Mouse (Mus musculus): ENCODE measurements at regions not wholly inside any gene's neighbourhood (a gene's known extent, or its start where the extent isn't known, plus 50 kb on each side); places are given as distances from the start of the nearest gene placed in this dataset.
"Not testable (repeated sequence)": the region's sequence is repeated elsewhere in the genome, so short reads cannot be mapped to it uniquely, and the experiment has no call there.

DNA sequence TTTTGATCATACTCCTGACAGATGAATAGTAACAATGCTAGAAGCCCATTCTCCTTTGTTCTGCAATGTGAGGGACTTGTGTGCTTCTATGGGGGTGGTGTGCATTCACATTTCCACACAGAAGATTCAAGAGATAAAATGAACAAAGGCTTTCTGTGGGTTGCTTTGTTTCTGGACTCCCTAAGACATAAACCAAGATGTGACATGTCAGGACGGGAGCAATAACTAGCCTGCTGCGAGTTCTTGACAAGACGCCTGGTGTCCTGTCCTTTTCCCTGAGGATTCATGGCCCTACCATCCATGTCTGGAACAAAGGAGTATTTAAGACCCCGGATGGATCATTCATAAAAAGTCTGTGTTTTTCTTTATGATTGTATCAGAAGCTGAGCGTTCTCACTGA, 874.7 kb downstream of the Robo1 start:
- no peak for ATAC-seq (ENCODE audit: low TSS enrichment)

DNA sequence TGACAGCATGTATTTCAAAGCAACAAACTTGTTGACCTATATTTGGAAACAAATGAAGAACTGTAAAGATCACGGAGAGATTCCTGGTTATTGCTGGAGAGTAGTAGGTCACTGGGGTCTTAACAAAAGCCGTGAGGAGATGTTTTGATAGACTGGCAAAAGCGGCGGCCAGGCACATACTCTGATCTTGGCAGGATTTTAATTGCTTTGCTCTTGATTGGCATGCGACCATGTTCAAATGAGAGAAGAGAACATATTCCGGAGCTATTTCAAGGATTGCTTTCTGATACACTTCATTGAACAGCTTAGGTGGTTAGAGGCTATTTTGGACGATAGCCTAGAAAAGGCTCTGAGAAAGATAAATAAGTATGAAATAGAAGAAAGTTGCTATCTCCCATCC, 874.2 kb downstream of the Robo1 start:
- ATAC-seq (ENCODE audit: low TSS enrichment): no peak

DNA sequence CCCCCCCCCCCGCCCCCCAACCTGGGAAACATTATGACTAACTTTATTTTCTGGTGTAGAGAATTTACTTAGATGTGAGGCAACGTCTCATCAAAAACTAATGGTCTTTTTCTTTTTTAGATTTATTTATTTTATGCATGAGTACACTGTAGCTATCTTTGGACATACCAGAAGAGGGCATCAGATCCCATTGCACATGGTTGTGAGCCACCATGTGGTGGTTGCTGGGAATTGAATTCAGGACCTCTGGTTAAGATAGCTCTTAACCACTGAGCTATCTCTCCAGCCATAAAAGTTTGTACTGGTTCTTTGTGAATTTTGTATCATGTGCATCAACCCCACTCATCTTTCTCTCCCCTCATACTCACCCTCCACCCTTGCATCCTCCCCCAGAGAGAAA, 847.3 kb downstream of the Robo1 start:
- ATAC-seq (ENCODE audit: low TSS enrichment): no peak

DNA sequence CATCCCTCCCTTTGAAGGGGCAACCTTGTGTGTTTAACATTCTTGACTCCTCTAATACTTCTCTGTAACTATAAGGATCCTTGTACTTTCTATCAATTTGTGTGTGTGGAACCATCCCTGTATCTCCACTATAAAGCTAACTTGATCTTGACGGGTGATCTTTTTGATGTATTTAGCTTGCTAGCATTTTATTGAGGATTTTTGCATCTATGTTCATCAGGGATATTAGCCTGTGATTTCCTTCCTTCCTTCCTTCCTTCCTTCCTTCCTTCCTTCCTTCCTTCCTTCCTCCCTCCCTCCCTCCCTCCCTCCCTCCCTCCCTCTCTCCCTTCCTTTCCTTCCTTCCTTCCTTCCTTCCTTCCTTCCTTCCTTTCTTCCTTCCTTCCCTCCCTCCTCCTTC, 819.8 kb downstream of the Robo1 start:
- ATAC-seq (ENCODE audit: low TSS enrichment): not testable (repeated sequence)

DNA sequence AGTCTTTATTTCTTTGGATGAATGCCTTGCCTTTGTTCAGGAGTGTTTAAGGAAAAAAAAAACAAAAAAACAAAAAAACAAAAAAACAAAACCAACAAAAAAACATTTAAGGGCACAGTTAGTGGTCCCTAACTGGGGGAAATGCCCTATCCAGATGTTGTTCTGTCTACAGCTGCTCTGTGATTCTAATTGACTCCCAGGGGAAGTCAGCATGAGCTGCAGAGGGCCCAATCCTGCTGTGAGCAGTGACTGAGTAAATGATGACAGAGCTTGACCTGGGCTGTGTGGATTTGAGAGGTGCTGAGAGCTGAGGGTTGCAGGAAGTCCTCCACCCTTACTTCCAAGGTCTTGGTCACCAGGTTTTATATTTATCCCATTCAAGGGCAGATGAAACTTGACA, 812.5 kb downstream of the Robo1 start:
- ATAC-seq (ENCODE audit: low TSS enrichment): no peak

DNA sequence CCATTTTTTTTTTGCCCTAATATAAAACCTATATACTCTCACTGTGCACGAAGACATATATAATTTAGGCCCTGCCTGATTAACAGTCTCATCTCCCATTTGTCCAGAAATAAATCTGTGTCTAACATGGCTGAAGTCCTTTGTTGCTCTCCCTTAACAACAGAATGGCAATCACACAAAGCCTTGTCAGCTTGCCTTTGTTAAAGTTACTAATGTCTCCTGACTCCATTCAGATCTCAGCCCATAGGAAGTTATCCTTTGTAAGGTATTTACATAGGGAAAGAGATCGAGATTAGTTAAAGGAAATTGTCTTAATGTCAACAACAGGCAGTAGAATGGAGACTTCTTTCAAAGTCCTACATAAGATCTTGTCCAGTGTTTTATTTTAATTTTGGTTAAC, 809.2 kb downstream of the Robo1 start:
- ATAC-seq (ENCODE audit: low TSS enrichment): no peak

DNA sequence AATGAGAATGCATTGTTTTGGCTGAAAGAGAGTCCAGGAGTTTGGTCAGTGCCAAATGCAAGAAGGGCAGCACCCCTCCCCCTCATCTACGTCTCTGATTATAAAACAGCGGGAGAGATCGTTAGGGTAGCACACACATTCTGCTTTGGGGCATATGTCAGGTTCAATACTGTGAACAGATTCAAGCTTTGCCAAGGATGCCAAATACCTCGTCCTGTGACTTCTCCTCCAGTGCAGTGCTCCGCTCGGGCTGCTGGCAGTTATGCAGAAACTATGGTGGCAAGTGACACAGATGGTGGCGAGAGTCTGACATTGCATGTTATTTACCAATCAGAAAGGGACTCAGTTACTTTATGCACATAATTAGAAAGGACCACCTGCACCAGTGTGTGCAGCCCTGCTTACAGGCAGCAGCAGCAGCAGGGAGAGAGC, 799.9 kb downstream of the Robo1 start:
- ATAC-seq (ENCODE audit: low TSS enrichment): peak; percentile 50

DNA sequence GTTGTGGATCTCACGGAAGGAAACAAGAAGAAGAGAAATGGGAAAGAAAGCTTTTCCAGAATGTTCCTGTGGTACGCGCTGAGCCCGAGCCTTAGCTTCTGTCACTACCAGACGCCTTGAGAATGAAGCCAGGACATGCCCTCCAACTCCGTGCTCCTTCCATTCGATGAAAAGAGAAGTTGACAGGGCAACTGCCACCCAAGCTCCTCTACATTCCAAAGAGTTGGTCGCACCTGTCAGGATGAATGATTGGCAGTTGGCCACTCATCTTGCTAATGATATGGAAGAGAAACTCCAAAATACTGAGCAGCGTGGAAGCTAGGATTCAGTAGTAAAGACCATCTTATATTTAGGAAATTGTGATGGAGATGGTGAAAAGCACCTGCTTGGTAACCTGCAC, 799.5 kb downstream of the Robo1 start:
- ATAC-seq (ENCODE audit: low TSS enrichment): no peak

DNA sequence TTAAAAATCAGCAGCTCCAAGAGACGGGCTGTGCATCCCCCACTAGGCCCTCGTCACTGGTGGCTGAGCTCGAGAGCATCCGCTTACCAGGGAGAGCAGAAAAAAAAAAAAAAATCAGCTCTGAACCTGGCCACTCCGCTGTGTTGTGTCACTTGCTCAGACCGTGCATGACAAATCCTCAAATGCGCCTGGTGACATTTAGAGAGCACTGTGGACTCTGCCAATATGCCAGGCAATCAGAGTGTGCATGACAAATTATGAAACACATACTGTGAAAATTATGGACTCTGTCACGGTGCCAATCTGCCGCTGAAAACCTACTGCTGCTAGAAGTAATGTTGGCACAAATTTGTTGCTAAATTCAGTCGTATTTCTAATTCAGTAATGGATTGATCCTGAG, 797.4 kb downstream of the Robo1 start:
- peak; percentile 81 for ATAC-seq (ENCODE audit: low TSS enrichment)

DNA sequence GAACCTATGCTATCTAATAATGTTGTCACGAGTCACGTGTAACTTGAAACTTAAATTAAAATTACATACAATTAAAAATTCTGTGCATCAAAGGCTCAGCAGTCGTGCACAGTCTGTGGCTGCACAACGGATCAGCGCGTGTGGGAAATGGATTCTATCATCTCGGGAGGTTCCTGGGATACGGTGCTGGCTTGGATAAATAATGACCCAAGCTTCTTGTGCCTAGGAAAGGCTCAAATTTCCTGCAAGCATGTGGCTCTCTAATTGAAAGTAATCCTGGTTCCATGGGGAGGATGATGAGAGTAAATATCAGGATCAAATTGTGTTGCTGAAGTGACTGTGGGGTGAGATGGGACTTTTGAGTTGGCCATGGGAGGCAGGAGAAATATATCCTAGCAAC, 792.2 kb downstream of the Robo1 start:
- ATAC-seq (ENCODE audit: low TSS enrichment): no peak

DNA sequence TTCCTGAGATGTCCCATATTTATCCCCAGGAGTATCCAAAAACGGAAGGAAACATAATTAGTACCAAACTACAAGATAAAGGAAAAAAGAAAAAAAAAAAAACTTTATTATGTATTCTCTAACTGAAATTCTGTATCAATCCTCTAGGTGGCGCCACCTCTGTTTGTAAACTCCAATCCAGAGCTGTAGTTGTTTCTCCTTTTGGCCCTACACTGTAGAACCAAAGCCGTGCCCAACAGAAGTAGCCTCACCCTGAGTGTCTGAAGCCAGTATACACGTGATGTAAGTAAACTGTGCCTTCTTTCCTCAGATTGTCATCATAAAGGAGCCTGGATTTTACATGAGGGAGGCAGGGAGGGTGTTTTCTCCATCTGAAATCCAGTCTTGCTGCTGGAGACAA, 790.7 kb downstream of the Robo1 start:
- ATAC-seq (ENCODE audit: low TSS enrichment): peak; percentile 84

DNA sequence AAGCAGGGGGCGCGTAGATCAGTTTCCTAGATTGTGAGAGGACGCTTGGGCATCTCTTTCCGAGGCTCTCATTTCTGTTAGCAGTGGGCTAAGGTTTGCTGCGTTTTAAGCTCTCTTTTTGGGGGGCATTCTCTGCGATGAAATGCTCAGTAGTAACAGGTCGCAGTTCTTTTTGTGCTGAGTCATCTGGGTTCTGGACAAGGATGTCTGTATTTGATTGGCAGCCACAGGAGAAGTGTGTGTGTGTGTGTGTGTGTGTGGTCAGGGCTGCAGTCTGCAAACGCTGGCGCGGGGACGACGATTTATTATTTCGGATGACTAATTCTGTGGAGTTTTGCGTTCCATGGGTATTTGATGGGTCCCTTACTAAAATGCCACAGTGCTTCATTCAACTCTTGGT, 789.1 kb downstream of the Robo1 start:
- no peak for ATAC-seq (ENCODE audit: low TSS enrichment)

DNA sequence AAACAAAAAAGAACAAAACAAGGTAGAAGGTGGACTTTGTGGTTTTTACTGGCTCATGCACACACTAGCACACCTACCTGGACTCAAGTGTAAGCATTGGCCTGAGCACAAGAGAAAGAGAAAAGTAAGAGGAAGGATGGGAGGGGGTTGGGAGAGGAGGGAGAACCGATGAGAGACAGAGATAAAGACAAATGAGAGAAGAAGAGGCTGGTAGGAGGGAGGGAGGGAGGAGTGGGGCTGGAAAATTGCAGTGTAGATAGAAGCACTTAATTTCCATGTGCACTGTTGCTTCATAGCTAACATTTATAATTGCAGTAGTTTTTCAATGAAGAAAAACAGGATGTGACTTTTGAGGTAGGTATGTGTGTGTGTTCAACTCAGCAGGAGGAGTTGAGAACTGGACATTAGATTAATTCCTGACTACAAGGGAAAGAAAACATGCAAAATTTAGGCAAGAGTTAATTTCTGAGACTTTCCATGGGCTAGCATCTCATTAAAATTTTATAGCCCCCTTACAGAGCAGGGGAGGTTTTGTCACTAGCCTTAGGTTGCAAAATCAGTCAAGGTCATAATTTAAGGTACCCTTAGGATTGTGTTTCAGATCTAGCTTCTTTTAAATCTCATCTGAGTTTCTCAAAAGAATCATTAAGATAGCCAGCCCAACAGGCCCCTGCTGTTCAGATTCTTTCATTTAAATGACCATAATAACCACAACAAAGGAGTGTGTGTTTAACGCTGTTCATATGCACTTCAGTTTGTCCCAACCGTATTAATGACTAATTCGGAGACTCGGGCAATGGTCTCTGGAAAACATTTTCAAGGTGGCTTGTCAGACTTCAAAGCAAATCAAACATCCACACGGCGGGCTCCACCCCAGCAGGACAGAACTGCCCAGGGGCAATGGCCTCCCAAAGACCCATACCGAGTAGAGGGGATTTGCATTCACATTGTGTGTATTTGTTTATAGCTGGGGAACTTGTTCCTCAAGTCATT, 788.3 kb downstream of the Robo1 start:
- ATAC-seq (ENCODE audit: low TSS enrichment): no peak
